Mouse (Mus musculus) spleen, adult 2 months (tissue): ENCODE measurements around the gene Nit2.

ENCODE experiments used
- CTCF ChIP-seq: fragments of 200-500 bp; IDR thresholded peaks from 2 replicates; pipeline ENCODE4 v1.5.1; 2011; ENCODE audit warnings: mild to moderate bottlenecking, inconsistent platforms; ENCODE audit not compliant: insufficient read depth, insufficient read length, insufficient replicate concordance; ENCODE audit errors: extremely low read depth
- POLR2A ChIP-seq: fragments of 200-500 bp; IDR thresholded peaks from 2 replicates; pipeline ENCODE4 v1.6.1; 2011; ENCODE audit warnings: low read depth, low read length, inconsistent platforms

DNA sequence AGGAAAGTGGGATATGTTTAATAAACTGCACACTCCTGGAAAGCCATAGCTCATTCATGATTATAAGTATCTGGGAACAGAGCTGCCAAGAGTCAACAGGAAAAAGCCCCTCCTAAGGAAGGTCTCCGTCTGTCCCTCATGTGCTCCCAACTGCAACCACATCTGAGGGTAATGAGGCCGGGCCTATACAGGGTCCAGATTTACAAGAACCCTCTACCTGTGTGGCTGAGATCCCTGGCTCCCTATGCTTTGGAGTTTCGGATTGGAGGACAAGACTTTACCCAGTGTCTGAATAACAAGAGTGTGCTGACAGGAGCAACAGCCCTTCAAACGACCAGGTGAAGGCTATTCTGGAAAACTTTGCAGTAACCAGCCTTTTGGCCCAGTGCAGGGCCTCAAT is 9.4 kb downstream of the Nit2 start:
- TF ChIP-seq POLR2A (no peak), CTCF (no peak)
